27 mouse cellular contexts compared by ENCODE assay signal in the genomic region with DNA sequence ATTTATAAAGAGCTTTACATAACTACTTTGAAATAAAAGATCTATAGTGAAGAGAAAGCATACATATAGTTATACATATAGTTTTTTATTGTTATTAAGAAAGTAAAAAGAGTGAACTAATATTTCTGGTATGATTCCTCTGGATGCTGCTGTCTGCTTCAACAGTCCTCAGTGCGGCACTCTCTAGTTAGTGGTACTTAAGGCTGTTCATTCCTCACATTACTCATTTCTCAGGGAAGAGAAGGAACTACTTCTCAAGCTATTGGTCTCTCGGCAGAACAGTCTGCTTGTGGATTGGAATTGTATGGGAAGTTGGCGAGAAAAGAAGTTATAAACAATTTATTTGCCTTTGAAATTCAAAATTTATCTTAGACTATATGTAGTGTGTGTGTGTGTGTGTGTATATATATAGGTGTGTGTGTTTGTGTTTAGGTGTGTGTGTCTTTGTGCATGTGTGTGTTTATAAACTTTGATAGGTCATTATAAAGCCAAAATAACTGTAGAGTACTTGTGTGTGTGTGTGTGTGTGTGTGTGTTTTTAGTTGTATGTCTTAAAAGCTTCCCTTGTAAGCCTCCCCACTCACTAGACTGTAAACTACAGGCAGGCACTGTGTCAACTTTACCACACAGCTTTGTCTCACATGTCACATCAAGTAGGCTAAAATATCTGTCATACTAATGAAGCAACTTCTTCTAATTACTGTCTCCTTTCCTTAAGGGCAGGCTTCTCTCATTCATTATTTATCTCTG.
DNase-seq lines count a peak whose midpoint lies in the region; ATAC-seq and TF ChIP-seq lines count a peak whose summit lies in the region.
"Had no signal": no experiment of that assay in that cellular context is flagged by ENCODE, and none has a peak within 500 bp of the region (broad histone marks: within the 10 kb centered on the region; RNA-seq: fewer than 3 reads in every experiment).

No protein-coding gene starts in this region.

- H3K27me3 ChIP-seq in lung, embryonic 14.5 days (ENCODE audit: insufficient read depth, low read length): no peaks in the 10 kb centered on the region
- H3K27me3 ChIP-seq in intestine, embryonic 16.5 days (replicated peaks; ENCODE audit: control insufficient read depth, insufficient read depth, low read length): no peaks in the 10 kb centered on the region
- H3K27me3 ChIP-seq in stomach, postnatal 0 days (ENCODE audit: control insufficient read depth, insufficient read depth, low read length): no peaks in the 10 kb centered on the region
- H3K27me3 ChIP-seq: CH12.LX; embryonic facial prominence, embryonic 12.5 days; embryonic facial prominence, embryonic 15.5 days; heart, embryonic 13.5 days; Patski had no signal

- no peak overlapping the region for H3K27ac ChIP-seq in lung, embryonic 14.5 days (ENCODE audit: low read depth)
- H3K27ac ChIP-seq in intestine, embryonic 16.5 days (ENCODE audit: low read length): no peak overlapping the region
- no peak overlapping the region for H3K27ac ChIP-seq in stomach, postnatal 0 days (replicated peaks)
- no peak overlapping the region for H3K27ac ChIP-seq in layer of hippocampus, adult 2 months
- H3K27ac ChIP-seq: embryonic facial prominence, embryonic 12.5 days; embryonic facial prominence, embryonic 15.5 days; heart, embryonic 10.5 days; heart, embryonic 13.5 days; hindbrain, embryonic 14.5 days had no signal

- H3K9me3 ChIP-seq in lung, embryonic 14.5 days (ENCODE audit: low read depth, low read length): no peaks in the 10 kb centered on the region
- no peaks in the 10 kb centered on the region for H3K9me3 ChIP-seq in intestine, embryonic 16.5 days (ENCODE audit: control insufficient read depth, low read length)
- no peaks in the 10 kb centered on the region for H3K9me3 ChIP-seq in stomach, postnatal 0 days (ENCODE audit: control insufficient read depth, low read length)
- H3K9me3 ChIP-seq: embryonic facial prominence, embryonic 12.5 days; embryonic facial prominence, embryonic 15.5 days; G1E; heart, embryonic 10.5 days had no signal

- H3K4me2 ChIP-seq in lung, embryonic 14.5 days: peak overlapping the region; percentile 13
- H3K4me2 ChIP-seq in intestine, embryonic 16.5 days (ENCODE audit: low read depth, low read length): no peak overlapping the region
- H3K4me2 ChIP-seq in stomach, postnatal 0 days (replicated peaks; ENCODE audit: low read depth): no peak overlapping the region
- H3K4me2 ChIP-seq: embryonic facial prominence, embryonic 12.5 days; embryonic facial prominence, embryonic 15.5 days; heart, embryonic 13.5 days; hindbrain, embryonic 14.5 days had no signal

- H3K4me1 ChIP-seq in lung, embryonic 14.5 days (ENCODE audit: insufficient read depth): no peaks in the 10 kb centered on the region
- H3K4me1 ChIP-seq in lung, adult 2 months (ENCODE audit: control insufficient read depth, insufficient read depth, low read length): peaks cover 4% of the 10 kb centered on the region; the same call in 1 of the 2 replicates
- no peaks in the 10 kb centered on the region for H3K4me1 ChIP-seq in intestine, embryonic 16.5 days (ENCODE audit: control insufficient read depth, insufficient read depth, low read length)
- H3K4me1 ChIP-seq in stomach, postnatal 0 days (replicated peaks; ENCODE audit: control insufficient read depth, insufficient read depth): no peaks in the 10 kb centered on the region
- H3K4me1 ChIP-seq: embryonic facial prominence, embryonic 12.5 days; embryonic facial prominence, embryonic 15.5 days; heart, embryonic 10.5 days; heart, embryonic 13.5 days had no signal

- TF ChIP-seq CTCF in lung, embryonic 14.5 days (IDR thresholded peaks at IDR 0.05; ENCODE audit: low read depth): no peak
- no peak for TF ChIP-seq CTCF in lung, adult 2 months (IDR thresholded peaks at IDR 0.05; ENCODE audit: insufficient read depth, low read length)
- no peak for TF ChIP-seq CTCF in stomach, postnatal 0 days (IDR thresholded peaks at IDR 0.05; ENCODE audit: low read depth)
- TF ChIP-seq CTCF in layer of hippocampus, adult 2 months (conservative IDR thresholded peaks at IDR 0.05): no peak

- H3K9ac ChIP-seq in lung, embryonic 14.5 days: no peak overlapping the region
- H3K9ac ChIP-seq in intestine, embryonic 16.5 days (ENCODE audit: low read depth, low read length): no peak overlapping the region
- no peak overlapping the region for H3K9ac ChIP-seq in stomach, postnatal 0 days (ENCODE audit: low read length)
- H3K9ac ChIP-seq: embryonic facial prominence, embryonic 12.5 days; embryonic facial prominence, embryonic 15.5 days; forebrain, postnatal 0 days; heart, embryonic 13.5 days; hindbrain, embryonic 14.5 days had no signal

- 64% methylated on average over 3 of the region's 3 CpGs for WGBS in lung, embryonic 14.5 days
- 64% methylated on average over 3 of the region's 3 CpGs for WGBS in lung, adult 2 months
- 68% methylated on average over 3 of the region's 3 CpGs for WGBS in intestine, embryonic 16.5 days
- WGBS in stomach, postnatal 0 days: 46% methylated on average over 3 of the region's 3 CpGs

- TF ChIP-seq EP300 in stomach, postnatal 0 days (optimal IDR thresholded peaks at IDR 0.05): no peak

- no peak for TF ChIP-seq POLR2A in lung, adult 2 months (IDR thresholded peaks at IDR 0.05; ENCODE audit: borderline replicate concordance, extremely low read depth, low read depth, low read length)

- peak; percentile 23 for DNase-seq in lung, embryonic 14.5 days
- no peak for DNase-seq in lung, adult 2 months
- DNase-seq in lung, postnatal 14 days: peak; percentile 6
- no peak for DNase-seq in stomach, postnatal 0 days (ENCODE audit: low spot score)
- DNase-seq in embryo, embryonic 9.5 days (ENCODE audit: extremely low spot score): no peak
- no peak for DNase-seq in layer of hippocampus, adult 2 months (ENCODE audit: low spot score in 2 of 2)
- DNase-seq: adrenal gland, postnatal 10 days; adrenal gland, postnatal 36 days; B cell, adult 2 months; cerebellum, adult 18-20 months; cerebellum, adult 9-10 months; cerebellum, postnatal 14 days; forebrain, postnatal 0 days; gastrocnemius, postnatal 25 days; heart, adult 18-20 months; heart, postnatal 14 days; heart, postnatal 4 days had no signal

- ATAC-seq in lung, embryonic 14.5 days (ENCODE audit: insufficient read depth): peak; percentile 75
- ATAC-seq in intestine, embryonic 16.5 days: peak; percentile 7; the same call in 1 of the 2 replicates
- 0 out of 2 replicates have a peak, but pooled peaks have one; percentile 12 for ATAC-seq in stomach, postnatal 0 days (ENCODE audit: low FRiP score, low TSS enrichment)
- ATAC-seq: forebrain, embryonic 14.5 days; forebrain, postnatal 0 days; Patski had no signal

- H3K36me3 ChIP-seq in lung, embryonic 14.5 days (ENCODE audit: insufficient read depth): no peaks in the 10 kb centered on the region
- H3K36me3 ChIP-seq in intestine, embryonic 16.5 days (ENCODE audit: control insufficient read depth, insufficient read depth, low read length): no peaks in the 10 kb centered on the region
- H3K36me3 ChIP-seq in stomach, postnatal 0 days (ENCODE audit: control insufficient read depth, insufficient read depth, low read length): no peaks in the 10 kb centered on the region
- H3K36me3 ChIP-seq: embryonic facial prominence, embryonic 12.5 days; embryonic facial prominence, embryonic 15.5 days; G1E; heart, embryonic 10.5 days; heart, embryonic 13.5 days had no signal

- no peak overlapping the region for H3K4me3 ChIP-seq in lung, embryonic 14.5 days (ENCODE audit: low read depth, low read length)
- H3K4me3 ChIP-seq in lung, adult 2 months (replicated peaks; ENCODE audit: extremely low read depth, low read depth, low read length): no peak overlapping the region
- no peak overlapping the region for H3K4me3 ChIP-seq in intestine, embryonic 16.5 days (ENCODE audit: low read length)
- no peak overlapping the region for H3K4me3 ChIP-seq in stomach, postnatal 0 days (ENCODE audit: low read depth, low read length)
- H3K4me3 ChIP-seq in layer of hippocampus, adult 2 months: no peak overlapping the region
- H3K4me3 ChIP-seq: embryonic facial prominence, embryonic 12.5 days; embryonic facial prominence, embryonic 15.5 days; heart, embryonic 10.5 days; heart, embryonic 13.5 days had no signal

Comparison
In these comparisons a context has a peak if more than half of its experiments do, and no peak if none do; other contexts are left out.
1. DNase-seq: peak in lung, embryonic 14.5 days (single experiment) and lung, postnatal 14 days (single experiment); none in lung, adult 2 months (single experiment), stomach, postnatal 0 days (single experiment), embryo, embryonic 9.5 days (single experiment) and layer of hippocampus, adult 2 months (0 of 2).
2. ATAC-seq: peak in every context shown above with its lines; median percentile 75 in lung, embryonic 14.5 days; 12 in stomach, postnatal 0 days; 7 in intestine, embryonic 16.5 days.